Mouse (Mus musculus) small intestine, adult 2 months (tissue): ENCODE data around the gene Atp6ap1l.

ENCODE experiments used
- CTCF ChIP-seq: fragments of 200-500 bp; IDR thresholded peaks from 2 replicates; pipeline ENCODE4 v1.5.1; 2012; ENCODE audit warnings: low read depth, mild to moderate bottlenecking, control low read depth, inconsistent platforms, low read length, moderate library complexity, mixed read lengths; ENCODE audit not compliant: insufficient replicate concordance, insufficient read length; ENCODE audit errors: extremely low read depth
- POLR2A ChIP-seq: fragments of 200-500 bp; IDR thresholded peaks from 2 replicates; pipeline ENCODE4 v1.6.1; 2012; ENCODE audit warnings: low read depth, mild to moderate bottlenecking, control low read depth, inconsistent platforms, low read length, moderate library complexity

DNA sequence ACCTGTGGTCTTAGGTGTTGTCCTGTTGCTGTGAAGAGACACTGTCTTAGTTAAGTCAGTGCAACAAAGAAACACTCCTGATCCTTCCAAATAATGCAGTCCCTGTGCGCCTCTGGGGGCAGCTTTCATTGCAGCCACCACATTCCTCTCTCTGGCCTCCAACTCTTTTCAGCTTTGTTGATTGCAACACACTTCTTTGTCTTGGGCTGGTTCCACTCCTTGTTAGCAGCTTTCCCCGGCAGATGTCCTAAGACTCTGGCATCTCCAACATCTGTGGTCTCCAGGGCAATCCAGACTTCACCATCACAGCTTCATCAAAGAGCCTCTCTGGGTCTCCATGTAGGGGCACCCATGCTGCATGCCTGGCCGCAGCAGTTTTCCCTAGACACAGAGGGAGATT lies 28.1 kb upstream of the Atp6ap1l start:
- no peak for TF ChIP-seq POLR2A
- TF ChIP-seq CTCF, result no peak
